Mouse (Mus musculus): ENCODE data around the gene Wrb. TPM values are rescaled to one million over a fixed set of nuclear protein-coding genes. Genes with fewer than 3 reads are reported as not detected.

The Wrb gene
- polyA plus RNA-seq, 1 experiment from 2014 or later = 49.1 TPM

DNA sequence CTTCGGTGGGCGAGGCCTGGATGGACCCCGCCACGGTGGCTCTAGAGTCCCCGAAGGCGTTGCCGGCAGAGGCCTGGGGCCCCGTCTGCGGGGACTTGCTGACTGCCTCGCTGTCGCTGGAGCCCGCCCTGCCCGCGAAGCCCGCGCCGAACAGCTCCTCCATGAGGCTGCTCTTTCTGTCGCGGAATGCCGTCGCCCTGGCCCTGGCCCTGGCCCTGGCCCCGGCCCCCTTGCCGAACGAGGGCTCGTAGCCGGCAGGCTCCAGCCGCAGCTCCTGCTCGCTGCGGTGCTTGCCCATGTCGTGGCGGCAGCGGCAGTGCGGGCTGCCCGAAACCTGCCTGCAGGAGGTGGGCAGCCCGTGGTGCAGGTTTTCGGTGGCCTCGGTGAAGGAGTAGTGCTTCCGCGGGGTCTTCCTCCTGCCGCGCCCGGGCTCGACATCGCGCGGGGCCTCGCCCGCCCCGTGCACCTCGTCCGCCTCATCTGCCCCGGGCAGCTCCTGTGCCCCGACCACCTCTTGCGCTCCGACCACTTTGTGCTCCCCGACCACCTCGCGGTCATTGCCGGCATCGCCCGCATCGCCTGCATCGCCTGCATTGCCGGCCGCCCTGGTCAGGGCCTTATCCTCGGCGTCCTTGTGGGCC is 14.0 kb downstream of the Wrb start:
- ATAC-seq (ENCODE audit: insufficient number of reproducible peaks, low FRiP score, low TSS enrichment, low read depth) = peak; percentile 73
- Histone ChIP-seq H3K9ac (peak overlapping the region; percentile 85), H3K4me1 (peaks cover 11% of the 10 kb centered on the region), H3K4me3 (peak overlapping the region; percentile 57), H3K27me3 (no peaks in the 10 kb centered on the region), H3K36me3 (peaks cover 6% of the 10 kb centered on the region; the same call in 1 of the 2 replicates), H3K4me2 (peak overlapping the region; percentile 96), H3K27ac (peak overlapping the region; percentile 91), H3K9me3 (no peaks in the 10 kb centered on the region)
- WGBS = under 1% methylated on average over 54 of the region's 67 CpGs

DNA sequence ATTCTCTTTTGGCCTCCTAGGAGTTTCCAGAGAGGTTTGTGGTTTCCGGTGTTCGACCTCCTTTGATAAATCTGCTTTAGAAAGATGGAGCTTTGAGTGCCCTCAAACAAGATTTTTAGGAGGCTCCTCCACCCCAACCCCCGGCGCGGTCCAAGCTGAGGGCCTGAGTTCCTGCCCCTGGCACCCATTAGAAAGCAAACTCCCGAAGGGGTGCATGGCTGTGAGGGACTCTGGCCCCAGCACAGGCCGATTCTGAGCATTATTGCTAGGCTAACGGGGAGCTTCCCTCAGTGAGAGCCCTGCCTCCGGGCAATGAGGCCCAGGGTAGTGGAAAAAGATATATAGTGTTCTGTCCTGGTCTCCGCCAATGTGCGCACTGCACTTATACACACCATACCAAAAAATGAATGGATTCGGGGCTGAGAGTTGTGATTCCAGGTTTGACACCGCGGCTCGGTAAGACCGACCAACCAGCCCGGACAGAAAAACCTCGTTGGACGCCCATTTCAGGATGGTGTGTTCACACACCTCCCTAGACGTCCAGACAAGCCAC is 14.7 kb downstream of the Wrb start:
- Histone ChIP-seq H3K4me2 (peak overlapping the region; percentile 96), H3K27me3 (no peaks in the 10 kb centered on the region), H3K4me1 (peaks cover 11% of the 10 kb centered on the region), H3K36me3 (peaks cover 6% of the 10 kb centered on the region; the same call in 1 of the 2 replicates), H3K4me3 (peak overlapping the region; percentile 57), H3K9ac (peak overlapping the region; percentile 85; the same call in 1 of the 2 replicates), H3K27ac (peak overlapping the region; percentile 91), H3K9me3 (no peaks in the 10 kb centered on the region)
- ATAC-seq (ENCODE audit: insufficient number of reproducible peaks, low FRiP score, low TSS enrichment, low read depth) = no peak
- 72% methylated on average over 20 of the region's 20 CpGs for WGBS

DNA sequence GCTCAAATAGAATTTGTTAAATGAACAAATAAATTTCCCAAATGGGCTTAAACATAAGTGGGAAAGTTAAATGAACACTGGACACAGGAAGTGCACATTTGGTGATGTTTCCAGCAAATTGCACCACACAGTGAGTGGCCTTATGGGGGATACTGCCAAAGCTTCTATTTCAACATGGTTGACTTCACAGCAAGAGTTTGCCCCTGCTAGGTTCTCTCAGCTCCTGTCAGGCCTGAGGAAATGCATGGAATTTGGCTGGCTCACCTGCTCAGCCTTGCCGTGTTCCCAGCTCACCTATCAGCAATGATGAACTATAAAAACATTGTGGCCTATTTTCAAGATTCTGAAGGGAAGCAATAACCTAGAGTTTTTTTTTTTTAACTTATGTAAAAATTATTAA is 15.7 kb downstream of the Wrb start:
- 0 out of 2 replicates have a peak, but pooled peaks cover 3% of the 10 kb centered on the region for H3K36me3 ChIP-seq
- no peak for ATAC-seq (ENCODE audit: insufficient number of reproducible peaks, low FRiP score, low TSS enrichment, low read depth)
- no peak overlapping the region for H3K4me2 ChIP-seq
- 74% methylated on average over 1 of the region's 1 CpGs for WGBS
- no peak overlapping the region for H3K27ac ChIP-seq
- no peak overlapping the region for H3K4me3 ChIP-seq
- no peaks in the 10 kb centered on the region for H3K9me3 ChIP-seq
- no peaks in the 10 kb centered on the region for H3K27me3 ChIP-seq
- peaks cover 11% of the 10 kb centered on the region for H3K4me1 ChIP-seq
- no peak overlapping the region for H3K9ac ChIP-seq

DNA sequence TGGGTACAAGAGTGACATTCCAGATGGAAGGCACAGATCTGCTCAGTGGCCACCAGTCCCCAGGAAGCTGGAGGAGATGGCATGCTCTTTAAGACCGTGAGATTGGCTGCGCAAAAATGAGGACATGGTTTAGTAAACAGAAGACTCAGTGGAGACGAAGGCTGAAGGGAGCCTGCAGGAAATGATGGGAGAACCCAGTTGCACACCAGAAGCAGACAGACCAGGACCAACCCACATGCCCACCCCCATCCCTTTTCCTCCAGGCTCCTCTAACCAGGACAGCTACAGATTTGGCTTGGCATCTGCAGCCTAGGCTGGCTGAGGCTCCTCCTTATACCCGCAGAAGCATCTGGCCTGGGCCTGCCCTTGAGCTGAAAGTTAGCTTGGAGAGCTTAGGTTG is 16.1 kb downstream of the Wrb start:
- no peak overlapping the region for H3K27ac ChIP-seq
- 0 out of 2 replicates have a peak, but pooled peaks cover 3% of the 10 kb centered on the region for H3K36me3 ChIP-seq
- ATAC-seq (ENCODE audit: insufficient number of reproducible peaks, low FRiP score, low TSS enrichment, low read depth) = no peak
- H3K9me3 ChIP-seq = no peaks in the 10 kb centered on the region
- 79% methylated on average over 4 of the region's 4 CpGs for WGBS
- H3K4me3 ChIP-seq = no peak overlapping the region
- H3K27me3 ChIP-seq = no peaks in the 10 kb centered on the region
- H3K4me2 ChIP-seq = no peak overlapping the region
- no peak overlapping the region for H3K9ac ChIP-seq
- H3K4me1 ChIP-seq = peaks cover 11% of the 10 kb centered on the region

DNA sequence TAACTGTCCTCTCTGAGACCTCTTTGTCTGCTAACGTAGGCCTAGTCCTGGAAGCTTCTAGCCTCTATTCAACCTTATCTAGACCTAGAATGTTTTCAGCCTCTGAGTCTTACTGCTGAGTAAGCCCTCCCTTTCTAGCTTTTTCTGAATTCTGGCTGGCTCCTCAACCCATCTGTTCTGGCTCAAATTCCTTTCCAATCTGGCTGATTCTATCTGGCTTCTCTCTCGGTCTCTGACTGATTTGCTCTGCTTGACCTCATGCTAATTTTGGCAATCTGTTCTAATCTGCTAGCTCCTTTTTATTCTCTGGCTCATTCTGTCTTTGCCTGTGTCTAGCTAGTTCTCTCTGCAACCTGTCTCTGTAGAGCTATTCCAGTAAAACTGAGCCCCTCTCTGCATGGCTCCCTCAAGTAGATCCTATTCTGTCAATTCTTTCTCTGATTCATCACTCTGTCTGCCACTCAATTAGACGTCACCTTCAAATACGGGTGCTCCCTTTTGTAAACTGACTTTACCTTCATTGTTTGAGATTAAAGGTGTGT is 20.6 kb downstream of the Wrb start:
- no peaks in the 10 kb centered on the region for H3K4me1 ChIP-seq
- no peaks in the 10 kb centered on the region for H3K9me3 ChIP-seq
- H3K9ac ChIP-seq = no peak overlapping the region
- ATAC-seq (ENCODE audit: insufficient number of reproducible peaks, low FRiP score, low TSS enrichment, low read depth) = no peak
- no peaks in the 10 kb centered on the region for H3K36me3 ChIP-seq
- H3K4me2 ChIP-seq = no peak overlapping the region
- no peak overlapping the region for H3K4me3 ChIP-seq
- H3K27ac ChIP-seq = no peak overlapping the region
- 73% methylated on average over 4 of the region's 4 CpGs for WGBS
- no peaks in the 10 kb centered on the region for H3K27me3 ChIP-seq

DNA sequence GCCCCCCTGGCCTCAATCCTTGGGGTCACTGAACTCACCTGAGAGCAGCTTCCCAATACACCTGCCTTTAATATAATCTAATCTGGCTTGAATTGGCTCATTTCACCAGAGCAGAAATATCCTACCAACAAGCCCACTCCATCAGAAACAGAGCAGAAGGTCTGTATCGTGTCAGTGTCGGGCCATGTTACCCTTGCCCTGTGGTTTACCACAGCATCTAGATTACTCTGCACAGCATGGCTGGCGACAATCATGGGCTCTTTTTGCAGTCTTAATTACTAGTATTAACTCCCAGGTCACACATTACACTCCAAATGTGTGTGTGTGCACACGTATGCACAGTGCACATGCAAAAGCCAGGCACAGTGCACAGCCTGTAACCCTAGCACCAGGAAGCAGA is 23.6 kb downstream of the Wrb start:
- Histone ChIP-seq H3K9me3 (no peaks in the 10 kb centered on the region), H3K36me3 (no peaks in the 10 kb centered on the region), H3K4me2 (no peak overlapping the region), H3K9ac (no peak overlapping the region), H3K27me3 (no peaks in the 10 kb centered on the region), H3K4me1 (no peaks in the 10 kb centered on the region), H3K4me3 (no peak overlapping the region), H3K27ac (no peak overlapping the region)
- no peak for ATAC-seq (ENCODE audit: insufficient number of reproducible peaks, low FRiP score, low TSS enrichment, low read depth)
- WGBS = 86% methylated on average over 4 of the region's 4 CpGs

DNA sequence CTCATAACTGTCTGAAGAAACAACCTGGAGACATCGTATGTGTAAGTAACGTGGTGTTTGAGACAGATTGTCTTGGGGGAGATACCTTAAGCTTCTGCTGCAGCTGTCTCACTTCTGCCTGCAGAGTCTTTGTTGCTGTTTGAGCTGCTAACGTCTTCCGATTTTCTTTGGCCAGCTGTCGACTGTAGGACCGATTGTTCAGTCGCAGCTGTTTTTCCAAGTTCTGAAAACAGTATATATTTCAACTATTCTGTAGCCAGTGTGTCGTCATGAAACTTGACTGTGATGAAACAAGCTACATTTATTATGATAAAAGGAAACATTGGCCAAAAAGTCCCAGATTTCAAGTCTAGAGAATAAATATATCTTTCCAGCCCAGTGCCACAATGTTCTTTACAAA is 28.4 kb downstream of the Wrb start:
- no peak for ATAC-seq (ENCODE audit: insufficient number of reproducible peaks, low FRiP score, low TSS enrichment, low read depth)
- no peaks in the 10 kb centered on the region for H3K9me3 ChIP-seq
- H3K36me3 ChIP-seq = no peaks in the 10 kb centered on the region
- H3K4me3 ChIP-seq = no peak overlapping the region
- no peak overlapping the region for H3K9ac ChIP-seq
- WGBS = 71% methylated on average over 8 of the region's 8 CpGs
- H3K27me3 ChIP-seq = no peaks in the 10 kb centered on the region
- H3K27ac ChIP-seq = no peak overlapping the region
- H3K4me1 ChIP-seq = no peaks in the 10 kb centered on the region
- no peak overlapping the region for H3K4me2 ChIP-seq

DNA sequence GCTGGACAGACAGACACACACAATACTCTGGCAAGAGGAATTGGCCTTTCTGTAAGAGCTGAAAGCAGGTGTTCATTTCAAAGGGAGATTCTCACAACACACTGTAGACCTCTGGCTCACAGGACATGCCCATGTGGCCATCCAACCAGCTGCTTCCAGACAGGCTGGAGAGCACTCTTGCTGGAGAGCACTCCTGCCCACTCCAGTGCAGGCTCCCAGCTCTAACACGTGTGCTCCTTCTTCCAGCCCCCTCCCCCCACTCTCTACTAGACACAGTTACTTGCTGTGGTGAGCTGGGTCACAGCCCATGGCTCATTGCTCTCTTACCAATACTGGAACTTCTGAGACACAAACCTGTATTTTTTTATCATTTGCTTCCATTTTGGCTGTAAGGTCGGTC is 30.2 kb downstream of the Wrb start:
- 37% methylated on average over 2 of the region's 2 CpGs for WGBS
- Histone ChIP-seq H3K36me3 (no peaks in the 10 kb centered on the region), H3K27ac (no peak overlapping the region), H3K27me3 (no peaks in the 10 kb centered on the region), H3K9me3 (no peaks in the 10 kb centered on the region), H3K4me3 (no peak overlapping the region), H3K4me1 (no peaks in the 10 kb centered on the region), H3K9ac (no peak overlapping the region), H3K4me2 (no peak overlapping the region)
- ATAC-seq (ENCODE audit: insufficient number of reproducible peaks, low FRiP score, low TSS enrichment, low read depth) = no peak

DNA sequence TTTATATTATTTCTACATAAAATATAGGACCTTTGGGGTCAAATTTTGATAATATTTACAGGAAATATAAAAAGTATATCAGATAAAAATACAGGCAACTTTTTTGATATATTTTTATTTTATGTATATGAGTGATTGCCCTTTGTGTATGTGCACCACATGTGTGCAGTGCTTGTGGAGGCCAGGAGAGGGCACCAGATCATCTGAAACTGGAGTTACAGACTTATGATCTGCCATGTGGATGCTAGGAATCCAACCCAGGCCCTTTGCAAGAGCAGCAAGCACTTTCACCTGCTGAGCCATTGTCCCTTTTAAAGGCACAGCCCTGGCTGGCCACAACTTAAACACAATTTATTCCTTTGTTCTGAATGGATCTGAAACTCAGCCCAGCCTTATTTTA is 33.9 kb downstream of the Wrb start:
- no peaks in the 10 kb centered on the region for H3K36me3 ChIP-seq
- H3K9ac ChIP-seq = no peak overlapping the region
- H3K4me2 ChIP-seq = no peak overlapping the region
- no peak for ATAC-seq (ENCODE audit: insufficient number of reproducible peaks, low FRiP score, low TSS enrichment, low read depth)
- H3K4me1 ChIP-seq = no peaks in the 10 kb centered on the region
- H3K9me3 ChIP-seq = no peaks in the 10 kb centered on the region
- no peak overlapping the region for H3K27ac ChIP-seq
- no peak overlapping the region for H3K4me3 ChIP-seq
- H3K27me3 ChIP-seq = no peaks in the 10 kb centered on the region

DNA sequence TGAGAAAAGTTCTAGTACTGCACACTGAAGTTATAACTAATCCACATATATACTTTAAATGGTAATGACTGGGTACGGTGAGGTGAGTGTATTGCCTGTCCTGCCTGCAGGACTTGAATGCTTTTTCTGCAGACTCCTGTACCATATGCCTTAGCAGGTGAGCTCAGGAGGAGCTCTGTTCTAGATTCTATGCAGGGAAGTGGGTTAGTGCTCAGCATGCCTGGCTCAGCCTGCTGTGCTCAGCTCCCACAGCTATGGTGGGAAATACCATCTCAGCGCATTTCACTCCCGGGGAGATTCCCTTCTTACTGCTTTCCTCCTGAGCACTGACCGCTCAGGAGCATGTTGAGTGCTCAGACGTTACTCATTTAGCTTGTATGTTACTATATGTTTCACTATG is 42.4 kb downstream of the Wrb start:
- no peak overlapping the region for H3K4me2 ChIP-seq
- H3K27ac ChIP-seq = no peak overlapping the region
- H3K9ac ChIP-seq = no peak overlapping the region
- no peaks in the 10 kb centered on the region for H3K27me3 ChIP-seq
- H3K36me3 ChIP-seq = no peaks in the 10 kb centered on the region
- H3K4me1 ChIP-seq = peaks cover 5% of the 10 kb centered on the region; the same call in 1 of the 2 replicates
- H3K9me3 ChIP-seq = no peaks in the 10 kb centered on the region
- 74% methylated on average over 5 of the region's 5 CpGs for WGBS
- H3K4me3 ChIP-seq = no peak overlapping the region
- ATAC-seq (ENCODE audit: insufficient number of reproducible peaks, low FRiP score, low TSS enrichment, low read depth) = no peak

DNA sequence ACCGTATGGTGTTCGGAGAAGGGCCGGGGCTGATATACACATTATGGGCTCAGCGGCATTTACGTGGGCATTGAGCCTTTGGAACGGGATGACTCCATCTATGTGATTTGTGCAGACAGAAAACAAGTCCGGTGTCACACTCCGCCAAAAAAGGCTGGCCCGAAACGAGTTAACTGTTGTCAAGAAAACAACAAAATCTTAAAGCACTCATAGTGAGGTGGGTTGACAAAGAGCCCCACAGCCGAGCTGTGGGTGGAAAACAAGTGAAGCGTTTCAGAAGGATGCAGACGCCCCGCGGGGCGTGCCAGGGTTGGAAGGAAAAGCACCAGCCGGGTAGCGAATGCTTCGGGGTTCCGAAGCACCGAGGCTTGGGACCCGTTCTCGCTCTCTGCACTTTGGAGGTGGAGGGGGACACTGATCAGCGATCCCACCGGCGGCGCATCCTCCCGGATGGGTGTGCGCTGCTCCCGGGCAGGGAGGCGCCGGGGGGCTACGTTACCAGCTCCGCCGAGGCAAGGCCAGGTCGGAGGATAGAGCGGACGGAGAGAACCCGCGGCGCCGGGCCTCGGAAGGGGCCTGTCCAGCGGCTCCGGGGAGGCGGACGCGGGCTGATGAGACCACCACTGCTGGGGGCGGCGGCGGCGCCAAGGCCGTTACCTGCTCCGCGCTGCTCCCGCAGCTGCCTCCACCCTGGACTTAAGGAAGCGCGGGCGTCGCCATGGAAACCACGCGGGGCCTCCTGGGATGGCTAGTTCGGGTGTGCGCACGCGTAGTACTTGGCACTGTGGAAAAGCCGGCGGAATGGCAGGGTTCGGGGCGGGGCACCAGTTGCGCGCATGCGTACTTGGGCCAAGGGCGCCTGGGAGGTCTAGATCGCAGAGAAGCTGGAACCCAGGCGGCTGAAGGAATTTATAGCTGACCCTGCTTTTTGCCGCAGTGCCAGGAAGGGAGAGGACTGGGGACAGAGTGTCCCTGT is 46.6 kb downstream of the Wrb start, which contains the start of gene Lca5l:
Gene Lca5l (minus strand): TSS at position 741 of the 976 bp plus-strand sequence.
- ATAC-seq (ENCODE audit: insufficient number of reproducible peaks, low FRiP score, low TSS enrichment, low read depth) = peak; percentile 92
- WGBS = 1% methylated on average over 77 of the region's 77 CpGs

More for the DNA sequence above, 46.6 kb downstream of the Wrb start, which contains the start of gene Lca5l:
- H3K9me3 ChIP-seq = no peaks in the 10 kb centered on the region
- peak within 1 kb of the TSS; percentile 70 for H3K4me3 ChIP-seq
- H3K27ac ChIP-seq = peak within 1 kb of the TSS; percentile 78
- H3K36me3 ChIP-seq = no peaks in the 10 kb centered on the region
- H3K27me3 ChIP-seq = no peaks in the 10 kb centered on the region
- H3K4me1 ChIP-seq = peaks cover 5% of the 10 kb centered on the region; the same call in 1 of the 2 replicates
- H3K9ac ChIP-seq = peak within 1 kb of the TSS; percentile 65
- H3K4me2 ChIP-seq = peak within 1 kb of the TSS; percentile 86

Data from limb, embryonic 15.5 days (tissue).